Mouse (Mus musculus): ENCODE results near the gene Mgarp.
"Not testable (repeated sequence)": the region's sequence is repeated elsewhere in the genome, so short reads cannot be mapped to it uniquely, and the experiment has no call there.

Mgarp gene

GRCm38 (mm10) chr3:51397700-51398299 lies 1.3 kb upstream of the Mgarp start:
- DNase-seq (ENCODE audit: extremely low spot score) = no peak

DNA sequence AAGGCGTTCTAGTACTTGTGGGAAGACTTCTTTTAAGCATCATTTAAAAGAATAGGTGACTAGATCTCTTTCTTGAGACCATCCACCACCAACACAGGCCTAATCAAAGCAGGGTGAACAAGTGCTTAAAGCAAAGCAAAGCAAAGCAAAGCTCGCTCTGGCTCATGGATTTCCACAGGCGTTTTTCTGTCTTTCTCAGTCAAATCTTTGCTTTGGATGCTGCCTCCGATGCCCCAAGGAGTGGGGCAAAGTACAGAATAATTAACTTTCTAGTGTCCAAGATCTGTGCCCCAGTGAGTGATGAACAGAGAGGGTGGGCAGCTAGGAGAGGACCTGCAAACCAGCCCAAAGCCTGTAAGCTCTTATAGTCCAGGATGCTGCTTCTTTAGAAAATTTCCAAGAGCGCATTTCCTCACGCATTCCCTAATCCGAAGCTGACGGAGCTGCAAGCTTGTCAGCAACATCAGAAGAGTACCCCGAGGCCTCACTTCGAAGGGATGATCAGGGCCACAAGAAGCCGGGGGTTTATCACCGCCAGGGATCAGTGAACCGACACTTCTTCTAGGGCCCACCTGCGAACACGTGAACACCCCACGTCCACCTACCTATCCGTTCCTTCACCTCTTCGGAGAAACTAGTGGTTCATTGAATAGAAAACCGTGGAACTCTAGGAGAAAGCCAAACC lies 935 bp downstream of the Mgarp start:
- peak; percentile 27 for DNase-seq (ENCODE audit: extremely low spot score)

DNA sequence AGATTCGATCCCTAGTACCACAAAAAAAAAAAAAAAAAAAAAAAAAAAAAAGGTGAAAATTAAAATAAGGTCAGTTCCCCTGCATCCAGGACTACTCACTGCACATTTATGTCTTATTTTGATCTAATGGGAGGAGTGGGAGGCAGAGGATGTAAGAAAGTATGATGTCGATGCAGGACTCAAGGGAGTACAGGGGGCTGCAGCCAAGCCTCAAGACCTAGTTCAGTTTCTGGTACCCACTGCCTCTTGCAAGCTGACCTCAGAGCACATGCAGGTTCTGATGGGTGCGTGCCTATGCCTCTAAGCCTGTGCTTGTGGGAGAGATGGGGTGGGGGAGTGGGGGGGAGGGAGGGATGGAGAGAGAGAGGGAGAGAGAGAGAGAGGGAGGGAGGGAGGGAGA lies 1.7 kb downstream of the Mgarp start:
- no peak for DNase-seq (ENCODE audit: extremely low spot score)

DNA sequence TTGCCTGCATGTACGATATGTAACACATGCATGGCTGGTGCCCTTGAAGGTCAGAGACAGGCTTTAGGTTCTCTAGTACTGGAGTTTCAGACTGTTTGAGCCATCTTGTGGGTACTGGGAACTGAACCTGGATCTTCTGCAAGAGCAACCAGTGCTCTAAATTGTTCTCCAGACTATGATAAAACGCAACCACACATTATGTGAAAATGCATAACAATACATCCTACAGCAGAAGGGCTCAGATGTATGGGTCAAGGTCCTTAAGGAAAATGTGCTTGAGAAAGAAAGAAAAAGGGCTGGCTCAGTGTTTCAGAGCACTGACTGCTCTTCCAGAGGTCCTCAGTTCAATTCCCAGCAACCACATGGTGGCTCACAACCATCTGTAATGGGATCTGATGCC lies 2.9 kb downstream of the Mgarp start:
- no peak for DNase-seq (ENCODE audit: extremely low spot score)

- DNase-seq (ENCODE audit: extremely low spot score) = not testable (repeated sequence)
Observed at GRCm38 (mm10) chr3:51393018-51393417, 3.5 kb downstream of the Mgarp start.

DNA sequence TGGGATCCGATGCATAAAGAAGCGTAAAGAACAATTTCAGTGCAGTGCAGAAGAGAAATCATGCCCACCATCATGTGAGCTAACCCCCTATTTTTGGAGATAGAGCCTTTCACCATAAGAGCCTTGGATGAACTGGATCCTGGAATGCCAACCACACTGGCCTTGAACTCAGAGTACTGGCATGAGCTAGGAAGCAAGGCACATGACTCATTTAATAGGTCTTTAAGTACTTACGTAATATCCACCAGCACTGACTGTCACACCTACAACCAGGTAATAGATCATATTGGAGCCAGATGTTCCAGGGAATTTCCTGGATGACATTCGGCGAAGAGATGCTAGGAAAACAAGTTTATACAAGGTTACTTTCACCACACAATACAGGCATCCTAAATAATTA lies 4.9 kb downstream of the Mgarp start:
- no peak for DNase-seq (ENCODE audit: extremely low spot score)

DNA sequence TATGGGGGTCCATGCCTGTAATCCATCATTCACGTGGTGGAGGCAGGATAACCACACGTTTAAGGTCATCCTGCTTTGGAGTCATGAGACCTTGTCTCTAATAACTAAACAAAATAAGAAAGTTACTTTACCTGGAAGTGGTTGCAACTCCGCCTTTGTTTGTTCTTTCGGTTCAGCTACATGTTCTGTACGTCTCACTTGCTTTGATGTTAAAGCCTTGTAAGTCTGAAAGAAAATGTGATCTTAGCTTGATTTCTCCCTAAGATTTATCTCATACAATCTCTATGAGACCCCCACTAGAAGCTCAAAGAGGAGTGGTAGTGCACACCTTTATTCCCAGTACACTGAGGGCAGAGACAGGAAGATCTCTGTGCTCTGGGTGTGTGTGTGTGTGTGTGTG lies 5.4 kb downstream of the Mgarp start:
- DNase-seq (ENCODE audit: extremely low spot score) = no peak

DNA sequence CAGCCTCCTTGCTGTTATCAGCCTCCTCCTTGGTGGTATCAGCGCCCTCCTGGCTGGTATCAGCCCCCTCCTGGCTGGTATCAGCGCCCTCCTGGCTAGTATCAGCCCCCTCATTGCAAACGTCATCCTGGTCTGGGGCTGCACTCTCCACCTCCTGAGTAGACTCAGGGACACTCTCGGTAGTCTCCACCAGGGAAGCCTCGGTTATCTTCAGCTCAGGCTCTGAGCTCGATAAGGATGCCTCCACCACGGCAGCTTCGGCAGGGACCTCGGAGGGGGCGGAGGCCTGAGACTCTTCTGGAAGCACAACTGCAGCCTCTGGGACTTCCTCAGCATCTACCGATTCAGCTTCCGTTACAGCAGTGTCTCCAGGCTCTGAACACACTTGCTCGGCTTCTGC lies 7.6 kb downstream of the Mgarp start:
- peak; percentile 45 for DNase-seq (ENCODE audit: extremely low spot score)

- no peak for DNase-seq (ENCODE audit: extremely low spot score)
Observed at GRCm38 (mm10) chr3:51387868-51388381, 8.6 kb downstream of the Mgarp start.

- DNase-seq (ENCODE audit: extremely low spot score) = no peak
Observed at GRCm38 (mm10) chr3:51387134-51387451, 9.4 kb downstream of the Mgarp start.

DNA sequence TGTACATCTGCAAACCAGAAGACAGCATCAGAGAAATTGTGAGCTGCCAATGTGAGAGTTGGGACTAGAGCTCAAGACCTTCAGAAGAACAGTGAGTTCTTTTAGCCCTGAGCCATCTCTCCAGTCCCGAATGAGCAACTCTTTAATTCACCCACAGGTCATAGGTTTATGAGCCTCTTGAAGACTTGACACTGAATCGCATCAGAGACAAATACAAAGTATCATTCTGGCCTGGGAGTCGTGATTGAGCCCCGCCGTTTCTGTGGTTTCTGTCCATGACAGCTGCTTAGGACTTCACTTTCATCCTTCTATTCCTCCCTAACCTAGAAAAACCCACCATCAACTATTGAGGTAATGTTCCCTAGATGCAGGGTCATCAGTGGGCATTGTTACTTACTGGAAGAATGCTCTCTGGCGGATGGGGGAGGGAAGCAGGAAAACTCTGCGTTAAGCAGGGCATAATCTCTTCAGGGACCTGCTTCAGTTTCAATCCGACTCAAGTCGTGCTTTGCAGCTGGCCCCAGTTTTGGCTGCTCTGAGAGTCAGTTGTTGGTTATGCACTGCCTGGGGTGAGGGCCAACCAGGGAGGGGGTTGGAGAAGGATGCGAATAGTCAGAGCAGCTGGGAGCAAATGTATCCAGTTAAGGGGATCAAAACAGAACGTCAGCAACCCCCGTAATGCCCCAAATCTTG lies 10.0 kb downstream of the Mgarp start:
- no peak for DNase-seq (ENCODE audit: extremely low spot score)

- no peak for DNase-seq (ENCODE audit: extremely low spot score)
Observed at GRCm38 (mm10) chr3:51383409-51383808, 13.1 kb downstream of the Mgarp start.

GRCm38 (mm10) chr3:51380660-51381014 lies 15.9 kb downstream of the Mgarp start:
- no peak for DNase-seq (ENCODE audit: extremely low spot score)

DNA sequence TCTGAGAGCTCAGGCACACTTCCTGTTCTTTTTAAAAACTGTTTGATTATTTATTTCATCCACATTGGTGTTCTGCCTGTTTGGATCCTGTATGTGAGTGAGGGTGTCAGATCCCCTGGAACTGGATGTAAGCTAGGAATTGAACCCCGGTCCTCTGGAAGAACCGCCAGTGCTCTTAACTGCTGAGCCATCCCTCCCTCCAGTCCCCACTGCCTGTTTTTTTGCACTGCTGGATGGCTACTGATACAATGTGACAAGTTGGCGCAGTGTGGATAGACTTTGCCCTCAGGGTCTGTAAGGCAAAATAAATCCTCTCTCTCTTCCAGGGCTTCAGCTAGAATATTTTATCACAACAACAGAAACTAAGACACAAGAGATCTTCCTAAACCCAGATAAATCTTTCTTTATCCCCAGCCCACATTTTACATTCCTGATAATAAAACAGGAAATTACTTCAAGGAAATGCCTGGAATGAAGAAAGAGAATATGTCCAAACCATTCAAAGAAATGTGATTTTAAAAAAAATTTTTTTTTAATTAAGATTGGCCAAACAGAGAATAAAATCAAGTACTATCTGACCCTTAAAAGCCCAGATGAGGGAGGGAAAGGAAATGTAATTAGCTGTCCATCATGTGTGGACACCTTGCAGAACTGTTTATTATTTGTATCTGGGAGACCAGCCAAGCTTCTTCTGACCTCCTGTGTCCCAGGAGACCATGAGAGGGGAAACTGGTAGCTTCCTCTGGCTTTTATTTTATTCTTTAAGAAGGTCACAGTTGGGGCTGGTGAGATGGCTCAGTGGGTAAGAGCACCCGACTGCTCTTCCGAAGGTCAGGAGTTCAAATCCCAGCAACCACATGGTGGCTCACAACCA lies 16.5 kb downstream of the Mgarp start:
- no peak for DNase-seq (ENCODE audit: extremely low spot score)

- DNase-seq (ENCODE audit: extremely low spot score) = no peak
Observed at GRCm38 (mm10) chr3:51378665-51378946, 17.9 kb downstream of the Mgarp start.

DNA sequence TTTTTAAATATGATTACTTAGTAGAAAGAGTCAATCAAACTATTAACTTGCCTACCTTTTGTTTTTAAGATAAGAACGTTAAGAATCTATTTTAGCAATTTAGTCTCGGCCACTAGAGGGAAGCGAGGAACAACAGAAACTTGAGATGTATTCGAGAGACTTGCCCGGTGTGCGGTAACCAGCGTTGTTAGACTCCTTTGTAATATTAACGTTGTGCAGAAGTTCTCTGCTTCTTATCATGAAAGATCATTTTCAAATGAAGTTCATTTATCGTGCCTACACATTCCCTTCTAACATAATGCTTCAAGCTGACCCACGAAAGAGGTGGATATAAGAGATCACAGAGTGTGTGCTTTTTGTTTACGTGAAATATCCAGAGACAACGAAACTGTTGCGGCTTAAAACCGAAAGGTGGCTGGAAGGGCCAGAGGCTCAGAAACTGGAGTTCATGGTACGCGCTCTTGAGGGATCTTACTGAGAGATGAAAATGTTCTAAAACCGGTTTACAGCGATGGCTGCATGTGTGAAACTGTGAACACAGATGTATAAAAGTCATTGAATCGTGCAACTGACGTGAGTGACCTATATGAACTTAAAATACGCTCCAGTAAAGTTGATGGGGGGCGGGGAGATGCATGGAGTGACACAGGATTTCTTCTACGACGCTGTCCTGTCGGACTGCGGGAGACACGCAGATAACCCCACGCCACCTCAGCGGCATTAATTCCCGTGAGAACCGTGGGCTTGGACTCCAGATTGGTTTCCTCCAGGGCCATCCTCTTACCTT lies 18.5 kb downstream of the Mgarp start:
- peak; percentile 50 for DNase-seq (ENCODE audit: extremely low spot score)

GRCm38 (mm10) chr3:51375307-51376265 lies 21.0 kb downstream of the Mgarp start:
- DNase-seq (ENCODE audit: extremely low spot score) = no peak

GRCm38 (mm10) chr3:51373544-51373943 lies 23.0 kb downstream of the Mgarp start:
- DNase-seq (ENCODE audit: extremely low spot score) = no peak

GRCm38 (mm10) chr3:51372883-51373282 lies 23.7 kb downstream of the Mgarp start:
- no peak for DNase-seq (ENCODE audit: extremely low spot score)

- no peak for DNase-seq (ENCODE audit: extremely low spot score)
Observed at GRCm38 (mm10) chr3:51371826-51372225, 24.7 kb downstream of the Mgarp start.
